Mouse (Mus musculus): ENCODE data around the gene Med6. TPM values are rescaled to one million over a fixed set of nuclear protein-coding genes. Genes with fewer than 3 reads are reported as not detected.
"Not testable (repeated sequence)": the region's sequence is repeated elsewhere in the genome, so short reads cannot be mapped to it uniquely, and the experiment has no call there.

The Med6 gene
- polyA plus RNA-seq, 1 experiment from 2014 or later: 66.1 TPM

DNA sequence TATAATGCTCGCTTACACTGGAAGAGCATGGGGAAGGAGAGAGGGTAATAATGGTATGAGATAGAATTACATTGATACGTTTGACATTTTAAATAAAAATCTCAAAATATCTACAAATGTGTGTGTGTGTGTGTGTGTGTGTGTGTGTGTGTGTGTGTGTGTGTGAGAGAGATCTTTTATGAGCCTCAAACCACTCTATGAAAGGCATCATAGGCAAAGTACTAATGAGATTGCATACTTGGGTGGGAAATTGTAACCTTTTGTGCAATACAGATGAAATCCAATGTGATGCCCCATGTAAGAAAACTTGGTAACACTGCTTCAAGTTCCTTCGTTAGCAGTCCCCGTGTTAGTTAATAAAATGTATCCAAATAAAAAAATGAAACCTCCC is 61.8 kb downstream of the Med6 start:
- H3K27me3 ChIP-seq: no peaks in the 10 kb centered on the region
- WGBS: 34% methylated on average over 4 of the region's 4 CpGs
- peak overlapping the region; percentile 65 for H3K4me2 ChIP-seq
- peak overlapping the region; percentile 43; the same call in 1 of the 2 replicates for H3K27ac ChIP-seq
- H3K9me3 ChIP-seq: no peaks in the 10 kb centered on the region
- peak; percentile 23; the same call in 1 of the 2 replicates for ATAC-seq (ENCODE audit: borderline replicate concordance, extremely low read depth, low FRiP score, low TSS enrichment)
- H3K36me3 ChIP-seq: no peaks in the 10 kb centered on the region
- peak overlapping the region; percentile 80 for H3K9ac ChIP-seq
- peak overlapping the region; percentile 84 for H3K4me3 ChIP-seq
- peaks cover 10% of the 10 kb centered on the region; the same call in 1 of the 2 replicates for H3K4me1 ChIP-seq

DNA sequence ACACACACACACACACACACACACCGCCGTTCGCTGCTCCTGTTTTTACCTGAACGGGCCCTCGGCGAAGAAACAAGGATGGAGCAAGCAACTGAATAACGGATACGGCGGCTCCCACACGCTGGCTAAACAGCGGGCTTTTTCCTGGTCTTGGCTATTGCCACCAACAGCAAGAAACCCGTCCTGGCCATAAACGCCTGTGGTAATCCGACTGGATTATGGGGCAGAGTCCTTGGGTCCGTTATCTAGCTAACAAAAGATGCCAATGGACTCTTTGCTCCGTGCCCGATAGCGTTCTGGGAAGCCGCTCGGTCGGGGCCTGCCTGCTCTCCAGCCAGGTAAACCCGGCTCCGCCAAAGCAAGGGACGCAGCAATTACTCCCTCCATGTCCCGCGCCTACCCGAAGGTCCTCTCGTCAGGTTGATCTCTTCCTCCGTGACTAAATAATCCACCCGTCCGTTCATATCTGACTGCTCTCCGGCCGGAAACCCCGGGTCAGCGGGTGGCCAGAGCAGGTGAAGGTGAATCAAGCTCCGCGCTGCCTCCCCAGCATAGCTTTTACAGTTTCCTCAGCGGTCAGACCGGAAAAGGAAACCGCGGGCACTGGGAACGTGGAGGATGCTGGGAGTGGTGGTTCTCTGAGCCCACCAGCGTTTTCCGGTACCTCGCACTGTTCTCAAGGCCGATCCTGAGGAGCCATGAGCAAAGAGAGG is 62.3 kb downstream of the Med6 start, which contains the start of the genes Gm20498 and Synj2bp:
Gene Gm20498, minus strand, starts transcription at position 590 of the 713 bp plus-strand sequence.
Gene Synj2bp, minus strand, starts transcription at position 596 of the 713 bp plus-strand sequence.
- no peaks in the 10 kb centered on the region for H3K36me3 ChIP-seq
- H3K9ac ChIP-seq: peak within 1 kb of the TSS; percentile 80
- ATAC-seq (ENCODE audit: borderline replicate concordance, extremely low read depth, low FRiP score, low TSS enrichment): peak; percentile 94
- H3K27me3 ChIP-seq: no peaks in the 10 kb centered on the region
- peaks cover 10% of the 10 kb centered on the region; the same call in 1 of the 2 replicates for H3K4me1 ChIP-seq
- under 1% methylated on average over 46 of the region's 46 CpGs for WGBS
- H3K27ac ChIP-seq: peak within 1 kb of the TSS; percentile 43
- peak within 1 kb of the TSS; percentile 65 for H3K4me2 ChIP-seq
- H3K4me3 ChIP-seq: peak within 1 kb of the TSS; percentile 84
- H3K9me3 ChIP-seq: no peaks in the 10 kb centered on the region

DNA sequence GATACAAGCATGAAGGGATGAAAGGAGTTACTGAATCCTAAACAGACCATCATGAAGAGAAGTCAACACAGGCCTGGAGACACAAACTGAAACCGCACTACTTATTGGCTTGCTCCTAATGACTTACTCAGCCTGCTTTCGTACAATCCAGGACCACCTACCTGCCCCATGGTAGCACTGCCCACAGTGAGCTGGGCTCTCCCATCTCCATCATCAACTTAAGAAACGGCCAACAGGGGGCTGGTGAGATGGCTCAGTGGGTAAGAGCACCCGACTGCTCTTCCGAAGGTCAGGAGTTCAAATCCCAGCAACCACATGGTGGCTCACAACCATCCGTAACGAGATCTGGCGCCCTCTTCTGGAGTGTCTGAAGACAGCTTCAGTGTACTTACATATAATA is 64.2 kb downstream of the Med6 start:
- not testable (repeated sequence) for H3K4me2 ChIP-seq; H3K4me1 ChIP-seq; H3K9ac ChIP-seq; ATAC-seq (ENCODE audit: borderline replicate concordance, extremely low read depth, low FRiP score, low TSS enrichment); H3K27ac ChIP-seq; H3K27me3 ChIP-seq; H3K4me3 ChIP-seq; H3K9me3 ChIP-seq; H3K36me3 ChIP-seq
- 66% methylated on average over 8 of the region's 8 CpGs for WGBS

Other genes with a start within 250 kb of the Med6 start
- 0.17 and 0.21 TPM in 2 replicates for gene Gm4787, start 215.5 kb downstream of the Med6 start, polyA plus RNA-seq (2015; fragmentation: Nextera tagmentation; extraction: Ambion mirVana)
- 0.44 and 0.49 TPM in 2 replicates for gene Adam4, start 173.1 kb downstream of the Med6 start, polyA plus RNA-seq (2015; fragmentation: Nextera tagmentation; extraction: Ambion mirVana)
- 115 and 126 TPM in 2 replicates for gene Cox16, start 109.9 kb downstream of the Med6 start, polyA plus RNA-seq (2015; fragmentation: Nextera tagmentation; extraction: Ambion mirVana)
- 28.2 and 30.2 TPM in 2 replicates for gene Gm20498, start 62.1 kb downstream of the Med6 start, polyA plus RNA-seq (2015; fragmentation: Nextera tagmentation; extraction: Ambion mirVana)
- 33.7 and 35.9 TPM in 2 replicates for gene Synj2bp, start 62.1 kb downstream of the Med6 start, polyA plus RNA-seq (2015; fragmentation: Nextera tagmentation; extraction: Ambion mirVana)
- 0.23 and 0.40 TPM in 2 replicates for gene Adam21, start 26.5 kb downstream of the Med6 start, polyA plus RNA-seq (2015; fragmentation: Nextera tagmentation; extraction: Ambion mirVana)
- gene Ttc9, start 36.2 kb upstream of the Med6 start, polyA plus RNA-seq (2015; fragmentation: Nextera tagmentation; extraction: Ambion mirVana): 5.6 and 6.9 TPM in 2 replicates
- gene Map3k9, start 186.2 kb upstream of the Med6 start, polyA plus RNA-seq (2015; fragmentation: Nextera tagmentation; extraction: Ambion mirVana): 2.9 TPM in 2 replicates

All from lung, embryonic 15.5 days (tissue).